Mouse (Mus musculus) ES-E14 (cell line): ENCODE results near the gene Cyp27b1.

ENCODE experiments used
- CHD2 ChIP-seq: IDR thresholded peaks from 2 replicates; pipeline ENCODE4 v1.6.1; 2014; ENCODE audit warnings: mild to moderate bottlenecking, low read depth, low read length, inconsistent platforms
- HCFC1 ChIP-seq: IDR thresholded peaks from 2 replicates; pipeline ENCODE4 v1.6.1; 2012; ENCODE audit warnings: low read length, inconsistent platforms, borderline replicate concordance; ENCODE audit not compliant: insufficient read depth
- MAFK ChIP-seq: IDR thresholded peaks from 2 replicates; pipeline ENCODE4 v1.6.1; 2014; ENCODE audit warnings: mild to moderate bottlenecking, low read depth, low read length, inconsistent platforms; ENCODE audit not compliant: insufficient read depth

- TF ChIP-seq CHD2 (no peak), HCFC1 (no peak), MAFK (no peak)
Observed at GRCm38 (mm10) chr10:127001297-127001696, 46.8 kb upstream of the Cyp27b1 start.
